Mouse (Mus musculus) liver, adult 2 months (tissue): ENCODE measurements at regions not wholly inside any gene's neighbourhood (a gene's known extent, or its start where the extent isn't known, plus 50 kb on each side); places are given as distances from the start of the nearest gene placed in this dataset.

Experiments
- CTCF ChIP-seq: fragments of 200-500 bp; IDR thresholded peaks from 2 replicates; pipeline ENCODE4 v1.5.1; 2011; ENCODE audit warnings: low read depth, low read length, control low read depth
- POLR2A ChIP-seq: fragments of 200-500 bp; IDR thresholded peaks from 2 replicates; pipeline ENCODE4 v1.6.1; 2011; ENCODE audit warnings: low read length, control low read depth; ENCODE audit not compliant: insufficient read depth; ENCODE audit errors: extremely low read depth

DNA sequence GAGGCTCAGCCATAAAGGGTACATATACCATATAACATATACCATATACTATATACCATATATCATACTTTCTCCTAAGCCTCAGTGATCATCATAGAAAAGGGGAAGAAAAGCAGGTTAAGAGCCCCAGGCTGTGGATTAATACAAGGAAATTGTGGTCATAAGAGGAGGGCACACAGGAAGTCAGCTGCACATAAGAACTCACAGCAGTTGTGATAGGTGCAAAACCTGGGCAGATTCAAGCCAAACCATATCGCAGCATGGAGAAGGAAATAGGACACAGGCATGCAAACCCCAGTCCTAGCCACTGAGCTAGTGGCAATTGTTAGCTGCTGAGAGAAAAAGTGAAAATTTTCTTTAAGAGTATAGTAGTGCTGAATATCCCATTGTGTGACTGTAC lies 228.3 kb upstream of the Adgrl3 start:
- TF ChIP-seq CTCF (no peak), POLR2A (no peak)
